Mouse (Mus musculus) liver, adult 10 weeks (tissue): Measurements from ENCODE around the gene Nlrp4e. TPM values are rescaled to one million over a fixed set of nuclear protein-coding genes. Genes with fewer than 3 reads are reported as not detected.

Experiments
- polyA plus RNA-seq: library from polyadenylated mRNA; stranded (reverse); fragments of 350-450 nt; fragmentation: Illumina TruSeq; extraction: RNeasy Lipid Tissue Mini Kit (QIAGEN cat#74804); gene quantifications from one replicate; pipeline ENCODE4 v1.2.3, GENCODE M21; 2014; ENCODE audit warnings: low read depth, low replicate concordance

Nlrp4e gene
- not detected for polyA plus RNA-seq

GRCm38 (mm10) chr7:23300892-23301291 lies at the start of gene Nlrp4e:
TSS of gene Nlrp4e (plus strand) at chr7:23301192.

GRCm38 (mm10) chr7:23251582-23251981 lies 49.4 kb upstream of the Nlrp4e start, which contains the start of gene Vmn1r166:
TSS of gene Vmn1r166 (minus strand) at chr7:23251682.

GRCm38 (mm10) chr7:23278800-23279199 lies 22.2 kb upstream of the Nlrp4e start, which contains the start of gene Gm6902:
TSS of gene Gm6902 (minus strand) at chr7:23278900.

GRCm38 (mm10) chr7:23385589-23385988 lies 84.6 kb downstream of the Nlrp4e start, which contains the start of gene Nlrp5:
TSS of gene Nlrp5 (plus strand) at chr7:23385889.

Other genes with a start within 250 kb of the Nlrp4e start
- gene Vmn1r163, start 245.7 kb upstream of the Nlrp4e start, polyA plus RNA-seq = not detected
- not detected for gene Gm8720, start 233.7 kb upstream of the Nlrp4e start, polyA plus RNA-seq
- not detected for gene Gm10662, start 156.7 kb upstream of the Nlrp4e start, polyA plus RNA-seq
- not detected for gene Vmn1r165, start 83.9 kb upstream of the Nlrp4e start, polyA plus RNA-seq
- not detected for gene Vmn1r166, start 49.5 kb upstream of the Nlrp4e start, polyA plus RNA-seq
- not detected for gene Gm6902, start 22.3 kb upstream of the Nlrp4e start, polyA plus RNA-seq
- not detected for gene Nlrp5, start 84.7 kb downstream of the Nlrp4e start, polyA plus RNA-seq
- not detected for gene Vmn1r167, start 206.0 kb downstream of the Nlrp4e start, polyA plus RNA-seq
- gene Vmn1r168, start 238.5 kb downstream of the Nlrp4e start, polyA plus RNA-seq = not detected